In the genomic region with DNA sequence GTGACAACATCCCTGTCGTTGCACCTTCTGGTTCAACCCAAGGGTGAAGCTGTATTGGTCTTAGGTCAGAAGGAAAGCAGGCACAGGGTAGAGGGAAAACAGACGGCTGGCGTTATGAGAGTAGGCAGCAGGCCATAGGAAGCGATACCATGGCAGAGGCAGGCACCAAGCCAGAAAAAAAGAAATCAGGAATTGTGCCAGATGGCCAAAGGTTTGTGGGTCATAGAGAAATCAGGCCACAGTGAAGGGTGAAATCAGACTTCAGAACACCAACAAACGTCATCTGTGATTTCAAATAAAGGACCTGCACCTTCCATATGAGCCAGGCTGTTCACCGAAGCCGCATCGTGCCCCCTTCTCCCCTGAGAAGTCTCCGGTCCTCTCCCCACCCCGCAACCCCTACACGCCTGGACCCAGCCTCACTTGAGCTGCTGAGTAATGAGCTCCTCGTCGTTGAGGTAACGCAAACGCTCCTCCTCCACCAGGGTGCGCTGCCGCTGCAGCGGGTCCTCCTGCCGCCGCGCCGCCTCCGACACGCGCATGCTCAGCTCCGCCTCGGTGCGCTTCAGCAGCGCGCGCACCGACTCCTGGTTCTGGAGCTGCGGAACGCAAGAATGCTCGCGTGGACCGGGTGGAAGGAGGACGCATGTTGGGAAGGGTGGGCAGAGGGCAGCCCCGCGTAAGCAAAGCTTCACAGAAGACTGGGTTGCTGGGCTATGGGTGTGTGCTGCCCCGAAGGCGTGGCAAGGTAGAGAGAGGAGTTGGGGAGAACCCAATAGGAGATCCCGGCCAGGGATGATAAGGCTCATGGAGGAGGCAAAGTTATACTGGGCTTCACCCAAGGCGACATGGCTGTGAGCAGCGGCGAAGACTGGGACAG, we compare ENCODE assay signal across 8 mouse cellular contexts. TPM values are rescaled to one million over a fixed set of nuclear protein-coding genes. Genes with fewer than 3 reads are reported as not detected.
A peak's percentile ranks its signal among the peaks of the same experiment; 100 is the strongest.
DNase-seq lines count a peak whose midpoint lies in the region; ATAC-seq and TF ChIP-seq lines count a peak whose summit lies in the region.

No protein-coding gene starts in this region.

- peak; percentile 92 for TF ChIP-seq CTCF in cerebellum, adult 2 months (IDR thresholded peaks at IDR 0.05; ENCODE audit: borderline replicate concordance, insufficient read depth, low read depth, low read length)
- TF ChIP-seq CTCF in forebrain, postnatal 0 days (IDR thresholded peaks at IDR 0.05; ENCODE audit: low read depth): peak; percentile 99
- TF ChIP-seq CTCF in lung, embryonic 14.5 days (IDR thresholded peaks at IDR 0.05; ENCODE audit: low read depth): peak; percentile 85
- peak; percentile 90 for TF ChIP-seq CTCF in olfactory bulb, adult 2 months (IDR thresholded peaks at IDR 0.05; ENCODE audit: insufficient read depth, low read depth, low read length)

- peak; percentile 68 for TF ChIP-seq POLR2A in cerebellum, adult 2 months (IDR thresholded peaks at IDR 0.05; ENCODE audit: borderline replicate concordance, insufficient read depth, low read length)
- peak; percentile 44; the same call in 1 of the 2 replicates for TF ChIP-seq POLR2A in olfactory bulb, adult 2 months (IDR thresholded peaks at IDR 0.05; ENCODE audit: insufficient read depth, low read depth, low read length)

- ATAC-seq in forebrain, postnatal 0 days: peak; percentile 87
- peak; percentile 60 for ATAC-seq in lung, embryonic 14.5 days (ENCODE audit: insufficient read depth)

- H3K9ac ChIP-seq in forebrain, postnatal 0 days: no peak overlapping the region; the same call in 1 of the 2 replicates
- no peak overlapping the region for H3K9ac ChIP-seq in lung, embryonic 14.5 days

- peak overlapping the region; percentile 49 for H3K4me2 ChIP-seq in forebrain, postnatal 0 days (ENCODE audit: low read depth)
- H3K4me2 ChIP-seq in lung, embryonic 14.5 days: peak overlapping the region; percentile 74

- no peaks in the 10 kb centered on the region for H3K9me3 ChIP-seq in forebrain, postnatal 0 days (ENCODE audit: low read length)
- H3K9me3 ChIP-seq in lung, embryonic 14.5 days (ENCODE audit: low read depth, low read length): no peaks in the 10 kb centered on the region

- 1% methylated on average over 46 of the region's 46 CpGs for WGBS in cerebellum, adult 2 months
- WGBS in forebrain, postnatal 0 days: 7% methylated on average over 46 of the region's 46 CpGs
- WGBS in lung, embryonic 14.5 days: 7% methylated on average over 46 of the region's 46 CpGs
- 7% methylated on average over 46 of the region's 46 CpGs for WGBS in olfactory bulb, adult 2 months

- DNase-seq in MEL-GATA-1-ER (ENCODE audit: extremely low read depth, low read depth): peak; percentile 72
- DNase-seq in cerebellum, adult 2 months: peak; percentile 95 to 97
- peak; percentile 97 for DNase-seq in forebrain, postnatal 0 days
- DNase-seq in heart, postnatal 4 days: peak; percentile 93
- peak; percentile 74 to 87 for DNase-seq in layer of hippocampus, adult 8-10 months (ENCODE audit: low spot score in 2 of 2)
- DNase-seq in lung, embryonic 14.5 days: peak; percentile 95
- peak; percentile 76 to 77 for DNase-seq in thymus, adult 18-20 months

- peaks cover 51% of the 10 kb centered on the region for H3K36me3 ChIP-seq in forebrain, postnatal 0 days (ENCODE audit: insufficient read depth)
- H3K36me3 ChIP-seq in lung, embryonic 14.5 days (ENCODE audit: insufficient read depth): no peaks in the 10 kb centered on the region

- H3K4me3 ChIP-seq in cerebellum, adult 2 months (replicated peaks; ENCODE audit: insufficient read depth, low read depth, low read length): peak overlapping the region; percentile 50
- H3K4me3 ChIP-seq in forebrain, postnatal 0 days (ENCODE audit: low read depth, low read length): peak overlapping the region; percentile 12; the same call in 1 of the 2 replicates
- H3K4me3 ChIP-seq in lung, embryonic 14.5 days (ENCODE audit: low read depth, low read length): peak overlapping the region; percentile 35
- peak overlapping the region; percentile 25 for H3K4me3 ChIP-seq in olfactory bulb, adult 2 months (ENCODE audit: insufficient read depth, low read depth, low read length)

- no peaks in the 10 kb centered on the region for H3K27me3 ChIP-seq in cerebellum, adult 2 months (ENCODE audit: control insufficient read depth, insufficient read depth, low read length)
- H3K27me3 ChIP-seq in forebrain, postnatal 0 days (ENCODE audit: insufficient read depth, low read length): peaks cover 7% of the 10 kb centered on the region; the same call in 1 of the 2 replicates
- H3K27me3 ChIP-seq in lung, embryonic 14.5 days (ENCODE audit: insufficient read depth, low read length): peaks cover 48% of the 10 kb centered on the region

- peaks cover 60% of the 10 kb centered on the region for H3K4me1 ChIP-seq in cerebellum, adult 2 months (ENCODE audit: control insufficient read depth, insufficient read depth, low read length)
- H3K4me1 ChIP-seq in forebrain, postnatal 0 days (ENCODE audit: insufficient read depth): no peaks in the 10 kb centered on the region
- H3K4me1 ChIP-seq in lung, embryonic 14.5 days (ENCODE audit: insufficient read depth): peaks cover 4% of the 10 kb centered on the region; the same call in 1 of the 2 replicates
- H3K4me1 ChIP-seq in olfactory bulb, adult 2 months (ENCODE audit: control insufficient read depth, insufficient read depth, low read length): peaks cover 34% of the 10 kb centered on the region

- H3K27ac ChIP-seq in cerebellum, adult 2 months (ENCODE audit: insufficient read depth, low read length): peak overlapping the region; percentile 89
- H3K27ac ChIP-seq in forebrain, postnatal 0 days (ENCODE audit: low read depth, low read length): no peak overlapping the region
- no peak overlapping the region for H3K27ac ChIP-seq in lung, embryonic 14.5 days (ENCODE audit: low read depth)
- no peak overlapping the region for H3K27ac ChIP-seq in olfactory bulb, adult 2 months (ENCODE audit: insufficient read depth, low read depth, low read length)

RNA-seq across cellular contexts. Expression of a gene that starts 31.5 kb away (rescaled TPM):
- polyA plus RNA-seq in cerebellum, adult 2 months (2012; rRNA removed): not detected in 2 replicates
- total RNA-seq in forebrain, postnatal 0 days (2014; rRNA removed): 0.38 TPM in 1 of 2 replicates, not detected in the other
- 0.25 TPM in 1 of 2 replicates, not detected in the other for polyA plus RNA-seq in forebrain, postnatal 0 days (2015; fragmentation: Nextera tagmentation; extraction: Ambion mirVana)
- not detected for total RNA-seq in heart, postnatal 4 days (2021)
- under 1 TPM in 1 of 4 experiments, not detected in 3; 0.29 TPM for total RNA-seq in layer of hippocampus, adult 8-10 months (2022)
- polyA plus RNA-seq in lung, embryonic 14.5 days (2014; fragmentation: Nextera tagmentation; extraction: Ambion mirVana): 0.13 and 0.23 TPM in 2 replicates
- not detected in 2 replicates for polyA plus RNA-seq in olfactory bulb, adult 2 months (2012; ENCODE audit: insufficient read depth, insufficient read length, low replicate concordance, missing spikeins)

RNA-seq across cellular contexts. Expression of a gene that starts 44.4 kb away (rescaled TPM):
- 127 and 142 TPM in 2 replicates for polyA plus RNA-seq in cerebellum, adult 2 months (2012; rRNA removed)
- 50.1 and 70.7 TPM in 2 replicates for total RNA-seq in forebrain, postnatal 0 days (2014; rRNA removed)
- 8.9 and 12.0 TPM in 2 replicates for polyA plus RNA-seq in forebrain, postnatal 0 days (2015; fragmentation: Nextera tagmentation; extraction: Ambion mirVana)
- under 1 TPM; 0.12 to 0.23 TPM for total RNA-seq in heart, postnatal 4 days (2021)
- 100 to 1,000 TPM; 212 to 220 (median 217) TPM for total RNA-seq in layer of hippocampus, adult 8-10 months (2022)
- 0.68 and 0.70 TPM in 2 replicates for polyA plus RNA-seq in lung, embryonic 14.5 days (2014; fragmentation: Nextera tagmentation; extraction: Ambion mirVana)
- polyA plus RNA-seq in olfactory bulb, adult 2 months (2012; ENCODE audit: insufficient read depth, insufficient read length, low replicate concordance, missing spikeins): not detected in 2 replicates
